Mouse (Mus musculus) megakaryocyte, embryonic 14.5 days (primary cell): ENCODE measurements around the gene Vsir.

Experiments used
- FLI1 ChIP-seq: IDR thresholded peaks from 2 replicates; pipeline ENCODE4 v1.6.1; 2012; ENCODE audit warnings: low read length, inconsistent platforms, mixed read lengths
- GATA1 ChIP-seq: IDR thresholded peaks from 3 replicates; pipeline ENCODE4 v1.6.1; 2012; ENCODE audit warnings: mixed read lengths, low read length, inconsistent platforms, borderline replicate concordance

GRCm38 (mm10) chr10:60369405-60369804 is 22.8 kb downstream of the Vsir start:
- TF ChIP-seq GATA1 (no peak), FLI1 (no peak)
